Mouse (Mus musculus): ENCODE measurements at regions not wholly inside any gene's neighbourhood (a gene's known extent, or its start where the extent isn't known, plus 50 kb on each side); places are given as distances from the start of the nearest gene placed in this dataset.

DNA sequence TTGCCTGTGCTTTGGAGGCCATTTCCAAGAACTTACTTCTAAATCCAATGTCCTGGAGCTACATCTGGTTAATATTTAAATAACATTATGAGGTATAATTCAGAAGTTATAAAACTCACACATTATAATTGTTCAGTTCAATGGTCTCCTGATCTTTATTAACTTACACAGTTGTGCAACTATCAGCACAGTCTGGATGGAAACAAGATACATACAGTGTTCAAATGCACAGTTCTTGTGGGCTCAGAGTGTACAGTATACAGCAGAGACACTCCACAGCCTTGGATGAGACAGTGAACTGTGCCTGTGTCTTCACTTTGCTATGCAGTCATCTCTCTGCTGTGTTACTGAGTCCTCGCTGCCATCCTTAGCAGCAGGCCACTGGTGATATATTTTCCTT is 121.8 kb upstream of the Zfand5 start:
- no peak for ATAC-seq (ENCODE audit: poor library complexity, severe bottlenecking)

DNA sequence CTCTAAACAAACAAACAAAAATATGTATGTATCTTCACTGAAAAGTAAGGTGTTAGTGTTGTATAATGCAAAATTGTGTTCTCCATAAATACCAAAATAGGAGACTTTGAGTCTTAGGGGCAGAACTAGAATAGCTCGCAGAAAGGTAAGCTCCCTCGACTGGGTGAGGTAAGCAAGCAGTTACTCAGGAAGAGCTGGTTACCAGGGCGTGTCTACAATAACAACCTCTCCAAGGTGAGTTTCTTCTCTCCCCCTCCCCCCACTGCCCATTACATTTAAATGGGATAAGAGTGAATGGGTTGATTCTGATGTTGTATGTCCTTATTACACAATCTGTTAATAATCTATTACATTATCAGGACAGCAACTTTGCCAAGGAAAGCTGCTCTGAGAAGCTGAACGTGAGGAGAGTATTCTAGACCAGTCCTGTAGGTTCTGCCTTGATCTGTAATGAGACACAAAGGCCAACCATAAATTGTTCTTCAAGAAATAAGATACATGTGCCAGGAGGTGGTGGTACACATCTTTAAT is 125.2 kb upstream of the Zfand5 start:
- no peak for ATAC-seq (ENCODE audit: poor library complexity, severe bottlenecking)

DNA sequence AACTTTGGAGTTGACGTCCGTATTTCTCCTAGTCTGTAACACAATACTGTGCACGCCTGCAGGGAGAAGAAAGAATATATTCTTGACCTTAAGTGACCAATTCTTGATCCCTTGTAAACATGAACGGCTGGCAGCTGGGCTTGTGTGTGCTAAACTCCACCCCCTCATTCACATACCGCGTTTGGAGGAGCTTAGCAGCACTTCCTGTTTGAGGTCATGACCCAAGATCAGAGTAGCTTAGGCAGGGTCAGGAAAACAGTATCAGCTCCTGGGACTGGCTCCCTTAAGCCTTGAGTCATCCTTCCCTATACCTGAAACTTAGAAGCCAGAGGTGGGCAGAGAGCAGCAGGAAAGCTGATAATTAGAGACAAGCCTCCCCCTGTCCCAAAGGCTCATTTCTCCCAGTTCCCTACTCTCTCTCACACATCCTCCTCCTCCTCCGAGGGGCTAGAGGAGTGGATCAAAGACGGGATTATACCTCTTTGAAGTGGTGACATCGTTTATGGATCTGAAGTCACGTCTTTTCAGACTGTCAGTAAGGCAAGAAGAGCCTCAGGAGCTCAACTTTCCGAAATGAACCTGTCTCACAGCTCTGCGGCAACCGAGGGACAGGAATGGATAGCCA is 127.3 kb upstream of the Zfand5 start:
- ATAC-seq (ENCODE audit: poor library complexity, severe bottlenecking): peak; percentile 99

DNA sequence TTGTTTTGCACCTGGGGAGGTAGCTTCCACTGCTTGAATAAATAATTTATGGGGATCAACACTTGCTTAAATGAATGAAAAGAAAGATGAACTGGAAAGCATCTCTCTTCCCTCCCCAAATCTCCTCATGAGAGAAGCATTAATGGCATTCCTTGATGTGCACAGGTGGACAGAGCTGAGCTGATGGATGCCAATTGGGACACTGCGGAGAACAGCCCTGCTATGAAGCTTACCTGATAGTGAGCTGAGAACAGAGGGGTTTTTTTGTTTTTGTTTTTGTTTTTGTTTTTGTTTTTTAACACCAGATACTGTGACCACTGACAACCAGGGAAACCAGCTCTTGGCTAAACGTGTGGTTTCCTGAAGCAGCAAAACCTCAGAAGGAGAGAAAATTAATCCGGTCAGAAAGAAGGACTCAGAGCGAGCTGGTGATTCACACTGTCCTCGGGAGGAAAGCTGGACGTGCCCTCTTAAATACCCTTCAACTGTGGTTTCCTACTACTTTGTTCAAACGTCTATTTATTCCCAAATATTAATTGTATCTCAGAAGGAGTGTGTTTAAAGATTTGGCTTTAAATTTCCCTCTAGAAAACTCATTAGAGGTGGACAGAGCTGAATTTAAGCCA is 128.0 kb upstream of the Zfand5 start:
- no peak for ATAC-seq (ENCODE audit: poor library complexity, severe bottlenecking)

DNA sequence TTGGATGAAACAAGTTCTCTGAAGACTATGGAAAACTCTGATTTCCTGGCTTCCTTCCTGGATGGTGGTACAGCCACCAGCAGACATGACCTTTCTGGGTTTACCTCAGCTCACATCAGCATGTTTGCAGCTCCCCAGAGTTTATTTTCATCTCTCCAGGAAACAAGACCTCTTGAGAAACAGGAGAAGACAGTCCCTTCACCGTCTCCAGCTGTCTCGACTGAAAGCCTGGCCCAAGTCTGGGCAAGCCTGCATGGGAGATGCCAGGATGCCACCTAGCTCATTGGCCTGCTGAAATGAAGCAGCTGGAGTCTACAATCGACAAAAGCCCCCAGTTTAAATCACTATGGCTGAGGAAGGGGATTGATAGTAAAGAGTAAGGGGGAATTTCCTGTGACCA is 131.6 kb upstream of the Zfand5 start:
- no peak for ATAC-seq (ENCODE audit: poor library complexity, severe bottlenecking)

DNA sequence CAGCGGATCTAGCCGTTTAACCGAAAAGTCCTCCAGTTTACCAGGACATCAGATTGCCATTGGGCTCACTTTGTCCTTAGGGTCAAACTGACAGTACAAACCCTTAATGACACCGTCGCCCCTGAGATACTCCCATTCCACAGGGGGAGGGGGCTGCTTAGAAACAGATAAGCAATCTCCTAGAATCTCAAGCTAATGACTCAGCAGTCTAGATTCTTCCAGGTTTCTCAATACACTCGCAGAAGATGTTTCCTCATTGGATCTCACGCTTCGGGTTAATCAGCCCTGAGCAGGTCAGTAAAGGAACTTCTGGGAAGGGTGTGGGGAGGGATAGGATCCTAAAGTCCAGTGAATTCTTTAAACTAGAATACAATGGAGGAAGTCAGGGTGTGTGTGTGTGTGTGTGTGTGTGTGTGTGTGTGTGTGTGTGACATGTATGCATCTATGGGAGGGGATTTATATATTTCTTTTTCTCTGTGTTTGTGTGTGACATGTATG is 133.0 kb upstream of the Zfand5 start:
- peak; percentile 38; the same call in 1 of the 2 replicates for ATAC-seq (ENCODE audit: poor library complexity, severe bottlenecking)

DNA sequence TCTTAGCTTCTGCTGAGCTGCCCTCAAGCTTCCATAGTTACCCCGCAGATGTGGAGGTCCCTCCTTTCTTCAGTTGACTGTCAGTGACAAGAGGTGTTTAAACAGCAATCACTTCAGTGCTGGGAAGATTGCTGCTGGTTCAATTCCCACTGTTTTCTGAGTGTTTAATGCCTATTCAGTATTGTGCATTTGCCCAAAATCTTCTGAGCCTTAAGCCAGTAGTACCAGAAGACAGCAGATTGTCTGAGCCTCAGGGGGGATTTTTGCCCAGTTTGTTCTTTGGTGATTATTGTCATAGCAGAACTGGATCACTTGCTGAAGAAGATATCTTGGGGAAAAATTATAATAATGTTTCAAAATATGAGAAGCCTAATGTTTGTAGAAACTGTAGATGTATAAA is 135.3 kb upstream of the Zfand5 start:
- no peak for ATAC-seq (ENCODE audit: poor library complexity, severe bottlenecking)

DNA sequence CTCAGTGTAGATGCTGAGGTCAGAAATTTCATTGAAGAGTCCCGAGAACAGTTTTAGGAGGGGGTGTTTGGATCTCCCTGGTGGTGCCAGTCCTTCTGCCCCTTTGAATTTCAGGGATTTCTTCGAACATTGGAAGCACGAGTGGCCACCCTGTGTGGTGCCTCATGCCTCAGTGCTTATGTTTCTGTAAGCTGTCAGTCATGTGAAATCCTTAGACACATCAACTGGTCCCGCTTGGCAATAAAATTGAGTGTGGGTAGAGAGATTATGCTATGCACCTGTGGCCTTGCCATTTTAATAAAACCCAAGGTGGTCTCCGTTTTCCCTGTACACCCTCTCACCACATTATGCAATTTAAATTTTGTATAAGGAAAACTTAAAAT is 136.1 kb upstream of the Zfand5 start:
- no peak for ATAC-seq (ENCODE audit: poor library complexity, severe bottlenecking)

DNA sequence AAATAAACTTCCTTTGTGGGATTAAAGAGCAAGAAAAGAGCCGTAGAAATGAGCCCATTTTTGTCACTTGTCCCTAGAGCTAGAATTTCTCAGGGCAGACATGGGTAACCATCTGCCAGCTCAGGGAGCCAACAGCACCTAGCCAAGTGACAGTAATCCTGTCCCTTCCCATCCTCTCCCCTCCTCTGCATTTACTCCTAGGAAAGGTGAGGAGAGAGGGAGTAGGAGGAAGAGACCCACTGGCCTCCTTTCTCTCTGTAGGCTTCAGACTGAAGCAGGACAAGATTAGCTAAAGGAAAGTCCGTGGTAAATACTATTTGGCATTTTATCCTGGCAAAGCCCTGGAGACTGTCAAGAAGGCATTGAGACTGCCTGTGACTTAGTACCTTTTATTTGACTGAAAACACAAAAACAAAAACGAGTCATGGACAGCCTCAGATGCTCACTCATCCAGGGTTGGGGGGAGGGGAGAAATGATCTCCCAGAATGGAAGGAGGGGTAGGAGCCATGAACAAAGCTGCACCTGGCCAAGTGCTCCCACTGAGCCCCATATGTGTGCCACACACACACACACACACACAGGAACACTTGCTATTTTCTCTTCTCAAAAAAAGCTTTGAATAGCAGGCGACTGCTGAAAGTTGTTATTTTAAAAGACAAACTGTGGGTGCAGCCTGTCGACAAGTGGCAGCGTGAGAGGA is 136.6 kb upstream of the Zfand5 start:
- ATAC-seq (ENCODE audit: poor library complexity, severe bottlenecking): no peak

DNA sequence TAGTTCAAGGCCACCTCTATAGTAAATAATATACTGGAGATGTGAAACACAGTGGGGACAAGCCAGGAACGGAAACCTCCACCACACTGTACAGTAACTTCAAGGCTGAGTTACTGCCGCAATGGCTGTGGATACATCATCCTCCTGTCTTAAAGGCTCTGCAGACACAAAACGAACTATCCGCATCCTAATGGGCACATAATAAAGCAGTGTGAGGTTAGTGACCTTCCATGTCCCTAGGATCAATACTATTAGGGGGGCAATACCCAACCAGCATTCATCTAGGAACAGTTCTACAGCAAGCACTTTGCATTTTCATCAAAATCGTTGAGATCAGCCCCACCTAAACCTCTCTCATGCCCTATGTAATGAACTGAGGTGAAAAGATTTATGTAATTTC is 142.4 kb upstream of the Zfand5 start:
- ATAC-seq (ENCODE audit: poor library complexity, severe bottlenecking): no peak

DNA sequence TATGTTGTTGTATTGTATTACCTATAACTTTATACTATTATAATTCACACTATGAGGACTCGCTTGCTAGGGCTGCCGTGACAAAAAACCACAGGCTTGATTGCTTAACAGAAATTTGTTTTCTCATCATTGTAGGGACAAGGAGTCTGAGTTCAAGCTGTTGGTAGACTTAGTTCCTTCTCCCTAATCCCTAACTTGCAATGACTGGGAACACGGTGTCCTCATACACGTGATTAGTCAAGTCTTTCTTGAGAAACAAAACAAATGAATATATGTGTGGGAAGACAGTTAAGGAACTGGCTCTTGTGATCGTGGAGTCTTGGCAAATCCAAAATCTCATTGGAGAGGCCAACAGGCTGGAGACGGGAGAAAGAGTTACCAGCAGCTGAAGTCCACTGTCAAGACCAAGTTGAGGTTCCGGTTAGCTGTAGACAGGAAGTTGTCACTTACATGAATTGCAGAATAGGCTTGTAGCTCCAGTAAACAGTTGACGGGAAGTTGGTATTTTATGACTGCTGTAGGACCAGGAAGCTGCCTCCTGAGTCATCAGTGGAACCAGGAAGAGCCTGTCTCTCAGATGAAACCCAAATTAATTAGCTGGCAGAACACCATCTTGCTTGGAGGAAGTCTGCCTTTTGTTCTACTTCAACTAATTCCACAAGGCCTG is 144.9 kb upstream of the Zfand5 start:
- peak; percentile 96 for ATAC-seq (ENCODE audit: poor library complexity, severe bottlenecking)

DNA sequence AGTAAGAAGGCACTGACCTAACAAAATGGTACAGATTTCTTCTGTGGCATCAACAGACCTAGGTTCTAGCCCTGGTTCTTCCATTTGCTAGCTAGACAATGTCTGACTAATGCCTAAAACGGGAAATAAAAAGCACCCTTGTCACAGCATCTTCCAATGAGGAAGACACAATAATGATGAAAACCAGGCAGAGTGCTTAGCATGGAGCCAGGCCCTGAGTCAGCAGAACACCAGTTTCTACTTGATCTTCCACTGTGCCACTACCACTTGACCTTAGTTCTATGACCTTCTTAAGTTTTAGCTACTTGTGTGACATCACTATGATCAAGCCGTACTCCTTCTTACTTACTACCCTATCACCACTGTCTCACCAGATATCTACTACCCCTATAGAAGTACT is 145.4 kb upstream of the Zfand5 start:
- ATAC-seq (ENCODE audit: poor library complexity, severe bottlenecking): peak; percentile 68

DNA sequence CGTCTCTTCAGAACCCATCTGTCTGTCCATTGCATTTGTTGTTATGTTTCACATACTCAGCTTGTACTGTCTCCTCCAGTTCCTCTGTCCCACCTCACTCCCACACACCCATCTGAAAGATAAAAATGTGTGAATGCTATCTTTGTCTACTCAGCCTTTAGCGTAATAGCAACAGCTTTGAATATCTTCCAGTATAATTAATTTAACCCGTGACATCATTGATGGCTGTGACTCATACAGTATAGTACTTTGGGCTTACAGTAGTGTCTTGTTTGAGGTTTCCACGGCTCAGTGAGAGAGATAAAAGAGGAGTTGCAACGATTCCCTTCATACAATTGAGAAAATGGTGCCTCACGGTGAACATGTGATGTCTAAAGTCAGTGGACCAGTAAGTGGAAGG is 152.6 kb upstream of the Zfand5 start:
- no peak for ATAC-seq (ENCODE audit: poor library complexity, severe bottlenecking)

DNA sequence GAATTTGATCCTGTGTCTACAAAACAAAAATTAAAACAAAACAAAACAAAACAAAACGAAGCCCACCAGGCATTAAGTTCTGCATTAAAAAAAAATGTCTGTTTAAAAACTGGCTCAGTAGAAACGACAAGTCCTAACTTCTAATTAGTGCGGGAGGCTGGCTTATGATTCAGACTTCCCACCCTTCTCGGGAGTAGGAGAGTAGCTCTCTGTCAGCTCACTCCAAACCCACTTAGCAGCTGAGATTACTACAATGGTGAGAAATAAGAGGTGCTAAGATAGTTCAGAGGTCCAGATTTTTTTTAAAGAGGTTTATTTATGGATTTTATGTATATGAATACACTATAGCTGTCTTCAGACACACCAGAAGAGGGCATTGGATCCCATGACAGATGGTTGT is 153.3 kb upstream of the Zfand5 start:
- ATAC-seq (ENCODE audit: poor library complexity, severe bottlenecking): no peak

DNA sequence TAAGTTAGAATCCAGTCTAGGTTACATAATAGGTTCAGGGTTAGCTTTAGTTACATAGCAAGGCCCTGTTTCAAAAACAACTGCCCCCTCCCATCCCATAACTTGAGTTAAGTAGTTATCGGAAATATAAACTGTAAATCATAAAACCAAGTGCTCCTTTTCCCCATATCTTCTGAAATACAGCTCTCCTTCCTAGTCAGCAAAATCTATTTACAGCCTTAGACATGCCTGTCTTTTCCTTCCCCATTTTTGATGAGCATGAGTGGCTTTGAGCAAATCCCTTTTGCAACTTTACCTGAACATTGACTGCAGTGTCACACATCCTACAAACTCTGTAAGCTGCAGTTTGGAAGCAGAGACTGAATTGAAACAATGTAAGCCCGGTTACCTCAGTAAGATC is 156.4 kb upstream of the Zfand5 start:
- peak; percentile 45; the same call in 1 of the 2 replicates for ATAC-seq (ENCODE audit: poor library complexity, severe bottlenecking)

DNA sequence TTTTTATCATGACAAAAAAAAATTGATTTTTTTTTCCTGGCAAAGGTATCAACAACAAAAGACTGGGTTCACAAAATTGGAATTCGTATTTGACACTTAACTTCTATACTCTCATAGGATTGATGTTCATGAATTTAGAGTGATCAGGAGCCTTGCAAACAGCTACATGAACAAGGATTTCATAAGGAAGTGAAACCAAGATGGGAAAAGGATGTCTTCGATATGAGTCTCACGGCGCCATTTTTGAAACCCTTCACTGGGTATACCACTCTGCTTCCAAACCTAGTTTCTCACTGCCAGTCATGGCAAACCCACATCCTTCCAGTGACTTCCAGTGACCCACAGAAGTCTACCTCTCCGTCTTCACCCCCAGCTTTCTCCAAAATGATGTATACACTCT is 157.8 kb upstream of the Tmc1 start:
- no peak for ATAC-seq (ENCODE audit: poor library complexity, severe bottlenecking)

DNA sequence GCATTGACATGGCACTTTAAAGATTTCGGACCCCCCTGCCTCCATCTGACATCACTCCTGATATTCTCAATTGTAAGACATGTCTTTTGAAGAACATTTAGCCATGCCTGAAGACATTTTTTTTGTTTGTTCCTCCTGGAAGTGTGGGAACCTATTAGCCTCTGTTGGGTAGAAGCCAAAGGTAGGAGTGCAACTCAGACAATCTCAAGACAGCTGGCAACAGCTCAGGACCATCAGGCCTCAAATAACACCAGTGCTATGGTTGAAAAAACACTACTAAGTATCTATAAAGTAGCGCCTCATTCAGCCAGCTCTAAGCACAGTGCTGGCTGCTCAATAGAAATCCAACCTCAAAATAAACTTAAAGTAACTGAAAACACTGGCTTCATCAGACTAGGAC is 154.3 kb upstream of the Tmc1 start:
- no peak for ATAC-seq (ENCODE audit: poor library complexity, severe bottlenecking)

DNA sequence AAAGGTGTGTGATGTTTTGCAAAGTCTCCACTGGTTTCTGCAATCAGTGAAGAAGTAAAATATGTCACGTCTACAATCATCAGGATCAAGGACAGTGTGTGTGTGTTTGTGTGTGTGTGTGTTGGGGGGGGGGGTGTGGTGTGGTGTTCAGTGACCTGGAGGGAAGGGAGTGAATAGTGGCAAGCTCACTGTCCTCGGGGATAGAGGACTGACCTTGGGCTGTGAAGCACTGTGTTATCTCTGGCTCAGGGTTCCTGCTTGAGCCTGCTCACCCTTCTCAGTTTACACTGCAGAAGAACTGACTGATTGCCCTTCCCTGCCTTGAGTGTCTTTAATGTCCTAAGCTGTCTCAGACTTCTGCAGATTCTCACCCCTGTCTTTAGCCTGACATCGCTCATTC is 153.7 kb upstream of the Tmc1 start:
- no peak for ATAC-seq (ENCODE audit: poor library complexity, severe bottlenecking)

DNA sequence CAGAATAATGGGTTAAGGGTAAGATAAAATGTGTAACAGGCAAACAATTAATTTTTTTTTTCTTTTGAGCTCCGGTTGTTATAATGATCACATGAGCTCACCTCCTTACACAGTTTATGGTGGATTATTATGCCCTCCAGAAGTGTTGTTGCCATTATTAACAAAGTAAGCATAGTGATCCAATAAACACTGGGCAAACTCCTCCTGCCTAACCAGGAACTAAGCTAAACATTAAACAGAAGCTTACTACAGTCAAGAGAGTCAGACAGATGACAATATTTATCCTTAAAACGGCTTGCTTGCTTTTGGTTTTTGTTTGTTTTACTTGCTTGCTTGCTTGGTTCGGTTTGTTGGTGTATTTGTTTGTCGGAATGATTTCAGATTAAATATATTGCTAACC is 153.3 kb upstream of the Tmc1 start:
- ATAC-seq (ENCODE audit: poor library complexity, severe bottlenecking): no peak

DNA sequence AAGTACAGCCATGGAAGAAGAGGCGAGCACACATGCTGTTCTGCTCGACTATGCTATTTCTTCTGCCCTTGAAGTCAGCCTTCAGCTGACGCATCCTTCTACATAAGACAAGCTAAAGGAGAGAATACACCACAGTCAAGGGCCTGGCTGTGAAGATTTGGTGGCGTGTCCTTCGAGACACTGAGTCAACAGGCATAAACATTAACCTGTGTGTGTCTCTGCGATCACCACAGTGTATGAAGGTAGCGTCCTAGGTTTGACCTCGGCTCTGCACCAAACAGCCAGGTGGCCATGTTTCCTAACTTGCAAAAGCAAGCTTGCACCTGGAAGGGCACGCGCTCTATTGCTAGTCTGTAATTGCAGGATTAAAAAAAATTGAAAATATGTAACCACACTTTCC is 152.8 kb upstream of the Tmc1 start:
- ATAC-seq (ENCODE audit: poor library complexity, severe bottlenecking): no peak

DNA sequence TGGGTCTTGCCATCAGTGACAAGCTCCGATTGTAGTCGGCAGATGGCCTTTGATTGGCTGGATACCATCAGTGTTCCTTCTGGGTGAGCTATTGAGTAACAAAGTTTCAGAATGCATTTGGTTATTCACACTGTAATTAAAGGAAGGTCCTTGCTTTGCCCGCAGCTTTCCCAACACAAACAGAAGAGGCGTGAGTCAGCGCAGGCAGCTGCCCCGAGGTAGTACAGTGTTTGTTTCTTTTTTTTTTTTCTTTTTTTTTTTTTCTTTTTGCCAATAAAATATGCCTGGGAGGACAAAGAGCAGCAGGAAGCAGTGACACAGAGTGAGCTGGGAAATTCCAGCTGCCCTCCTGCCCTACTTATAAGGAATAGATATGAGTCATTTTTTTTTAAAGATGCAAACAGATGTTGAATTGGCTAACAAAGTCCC is 152.3 kb upstream of the Tmc1 start:
- ATAC-seq (ENCODE audit: poor library complexity, severe bottlenecking): peak; percentile 78

Data from megakaryocyte, adult 5-6 weeks (primary cell).